Mouse (Mus musculus): ENCODE measurements at regions not wholly inside any gene's neighbourhood (a gene's known extent, or its start where the extent isn't known, plus 50 kb on each side); places are given as distances from the start of the nearest gene placed in this dataset.

DNA sequence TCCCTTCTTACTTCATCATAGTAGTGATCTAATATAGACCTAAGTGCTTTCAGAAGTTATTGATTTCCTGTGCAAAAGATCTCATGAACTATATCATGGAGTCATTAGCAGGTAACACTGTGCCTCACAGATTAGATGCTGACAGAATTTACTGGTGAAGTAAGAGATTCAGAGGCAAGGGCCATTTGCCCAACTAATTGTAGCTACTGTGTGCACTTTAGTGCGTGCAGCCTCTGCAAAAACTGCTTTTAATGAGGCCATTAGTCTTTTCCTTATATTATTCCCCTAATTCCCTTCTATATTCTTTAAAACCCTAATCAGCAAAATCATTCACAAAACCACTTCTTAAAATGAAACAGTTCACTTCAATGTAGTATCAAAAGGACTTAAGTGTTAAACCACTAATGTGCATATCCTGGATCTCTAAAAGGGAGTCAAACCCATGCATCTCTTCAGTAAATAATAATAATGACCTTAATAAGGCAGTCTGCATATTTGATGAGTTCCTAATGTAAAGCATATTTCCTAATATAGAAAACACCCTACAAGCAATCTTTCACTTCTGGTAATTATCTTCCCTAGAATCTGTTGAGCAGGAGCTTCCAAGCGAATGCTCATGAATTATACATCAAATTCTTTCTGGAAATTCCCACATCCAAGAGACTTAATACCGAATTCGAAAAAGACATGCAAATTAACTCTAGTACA, 1847.4 kb downstream of the Efna5 start:
- DNase-seq (ENCODE audit: low read depth, low spot score), result no peak

DNA sequence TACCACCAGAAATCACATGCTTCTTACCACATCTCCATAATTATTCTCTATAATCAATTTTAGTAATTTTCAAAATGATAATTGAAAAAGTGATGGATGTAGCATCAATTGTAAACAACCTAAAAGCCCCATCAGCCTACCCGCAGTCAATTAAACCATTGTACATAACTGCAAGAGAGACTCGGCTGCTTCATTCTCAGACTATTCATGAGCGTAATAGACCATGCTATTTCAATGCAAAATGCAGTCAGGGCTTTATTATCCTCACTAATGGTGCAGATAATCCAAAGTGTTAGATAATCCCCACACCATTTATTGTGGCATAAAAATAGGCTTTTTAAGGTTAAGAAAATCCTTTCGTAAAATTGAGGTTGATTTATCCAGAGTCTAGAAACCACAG, 1862.5 kb downstream of the Efna5 start:
- no peak for DNase-seq (ENCODE audit: low read depth, low spot score)

Data from brain, embryonic 18.5 days (tissue).